Mouse (Mus musculus): ENCODE results near the gene Cyb561d2. TPM values are rescaled to one million over a fixed set of nuclear protein-coding genes. Genes with fewer than 3 reads are reported as not detected.
A peak's percentile ranks its signal among the peaks of the same experiment; 100 is the strongest.
"Not testable (repeated sequence)": the region's sequence is repeated elsewhere in the genome, so short reads cannot be mapped to it uniquely, and the experiment has no call there.

Cyb561d2 gene
- total RNA-seq, 2 experiments from 2014 or later = 6.6 to 7.2 TPM

DNA sequence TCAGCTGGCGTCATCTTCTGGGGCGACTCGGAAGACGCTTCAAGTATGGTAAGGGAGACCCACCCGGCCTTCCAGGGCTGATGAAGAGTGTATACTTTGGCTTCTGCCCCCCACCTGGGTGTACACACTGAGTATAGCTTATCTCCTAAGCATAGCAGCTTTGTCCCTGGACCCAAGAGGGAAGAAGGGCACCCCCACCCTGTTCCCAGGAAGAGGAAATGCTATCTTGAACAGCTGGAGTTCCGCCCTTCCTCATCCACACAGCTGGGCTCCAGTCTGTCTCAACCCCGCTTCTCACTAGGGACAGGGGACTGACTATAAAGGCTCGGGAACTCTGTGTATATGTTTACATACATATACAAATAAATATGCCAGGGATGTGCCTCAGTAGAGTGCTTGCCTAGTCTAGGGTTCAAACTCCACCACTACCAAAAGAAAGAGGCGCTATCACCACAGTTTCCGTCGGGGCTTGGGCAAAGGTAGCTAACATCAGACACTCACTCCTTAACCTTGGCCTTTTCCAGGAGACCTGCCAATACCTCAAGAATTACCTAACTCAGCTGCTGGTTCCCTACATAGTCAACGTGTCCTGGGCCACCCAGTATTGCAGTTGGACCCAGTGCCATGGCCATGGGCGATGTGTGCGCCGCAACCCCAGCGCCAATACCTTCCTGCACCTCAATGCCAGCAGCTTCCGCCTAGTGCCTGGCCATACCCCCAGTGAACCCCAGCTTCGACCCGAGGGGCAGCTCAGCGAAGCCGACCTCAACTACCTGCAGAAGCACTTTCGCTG lies 29.7 kb upstream of the Cyb561d2 start:
- no peak for DNase-seq

DNA sequence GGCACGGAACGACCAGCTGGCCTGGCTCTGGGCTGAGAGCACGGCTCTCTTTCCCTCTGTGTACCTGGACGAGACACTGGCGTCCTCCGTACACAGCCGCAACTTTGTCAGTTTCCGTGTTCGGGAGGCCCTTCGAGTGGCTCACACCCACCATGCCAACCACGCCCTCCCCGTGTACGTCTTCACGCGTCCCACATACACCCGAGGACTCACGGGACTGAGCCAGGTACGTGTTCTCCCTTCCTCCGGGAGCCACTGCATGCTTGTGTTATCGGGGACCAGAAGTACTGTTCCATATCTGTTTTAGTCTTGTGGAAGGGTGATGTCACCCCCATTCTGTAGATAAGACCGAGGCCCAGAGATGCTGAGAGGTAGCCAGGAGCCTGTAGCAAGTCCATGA lies 28.9 kb upstream of the Cyb561d2 start:
- DNase-seq = no peak

DNA sequence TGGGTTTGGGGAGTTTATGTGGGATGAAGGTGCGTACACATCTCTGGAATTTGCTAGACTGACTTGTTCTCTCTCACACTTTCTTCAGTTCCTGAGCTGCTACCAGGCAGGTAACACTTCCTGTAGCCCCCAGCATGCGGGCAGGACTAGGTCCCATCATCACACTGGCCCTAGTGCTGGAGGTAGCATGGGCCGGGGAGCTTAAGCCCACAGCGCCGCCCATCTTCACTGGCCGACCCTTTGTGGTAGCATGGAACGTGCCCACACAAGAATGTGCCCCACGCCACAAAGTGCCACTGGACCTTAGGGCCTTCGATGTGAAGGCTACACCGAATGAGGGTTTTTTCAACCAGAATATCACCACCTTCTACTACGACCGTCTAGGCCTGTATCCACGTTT lies 28.0 kb upstream of the Cyb561d2 start:
- DNase-seq = no peak

DNA sequence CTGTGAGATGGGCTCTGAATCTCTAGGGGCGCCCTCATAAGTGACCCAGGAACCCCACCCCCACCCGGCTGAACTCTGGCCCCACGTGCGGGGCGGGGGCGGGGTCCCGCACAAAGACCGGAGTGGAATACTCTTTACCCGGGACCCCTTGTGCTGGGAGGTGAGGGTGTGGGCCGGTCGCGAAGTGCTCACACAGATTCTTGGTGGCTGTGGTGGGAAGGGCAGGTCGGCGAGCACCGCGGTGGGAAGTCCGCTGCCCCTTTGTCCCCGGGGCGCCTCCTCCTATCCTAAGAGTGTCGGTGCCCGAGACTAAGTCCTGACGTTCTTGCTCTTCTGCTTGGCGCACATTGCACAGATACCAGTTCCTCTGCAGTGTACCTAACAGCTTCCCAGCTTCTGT lies 27.3 kb upstream of the Cyb561d2 start:
- DNase-seq = no peak

DNA sequence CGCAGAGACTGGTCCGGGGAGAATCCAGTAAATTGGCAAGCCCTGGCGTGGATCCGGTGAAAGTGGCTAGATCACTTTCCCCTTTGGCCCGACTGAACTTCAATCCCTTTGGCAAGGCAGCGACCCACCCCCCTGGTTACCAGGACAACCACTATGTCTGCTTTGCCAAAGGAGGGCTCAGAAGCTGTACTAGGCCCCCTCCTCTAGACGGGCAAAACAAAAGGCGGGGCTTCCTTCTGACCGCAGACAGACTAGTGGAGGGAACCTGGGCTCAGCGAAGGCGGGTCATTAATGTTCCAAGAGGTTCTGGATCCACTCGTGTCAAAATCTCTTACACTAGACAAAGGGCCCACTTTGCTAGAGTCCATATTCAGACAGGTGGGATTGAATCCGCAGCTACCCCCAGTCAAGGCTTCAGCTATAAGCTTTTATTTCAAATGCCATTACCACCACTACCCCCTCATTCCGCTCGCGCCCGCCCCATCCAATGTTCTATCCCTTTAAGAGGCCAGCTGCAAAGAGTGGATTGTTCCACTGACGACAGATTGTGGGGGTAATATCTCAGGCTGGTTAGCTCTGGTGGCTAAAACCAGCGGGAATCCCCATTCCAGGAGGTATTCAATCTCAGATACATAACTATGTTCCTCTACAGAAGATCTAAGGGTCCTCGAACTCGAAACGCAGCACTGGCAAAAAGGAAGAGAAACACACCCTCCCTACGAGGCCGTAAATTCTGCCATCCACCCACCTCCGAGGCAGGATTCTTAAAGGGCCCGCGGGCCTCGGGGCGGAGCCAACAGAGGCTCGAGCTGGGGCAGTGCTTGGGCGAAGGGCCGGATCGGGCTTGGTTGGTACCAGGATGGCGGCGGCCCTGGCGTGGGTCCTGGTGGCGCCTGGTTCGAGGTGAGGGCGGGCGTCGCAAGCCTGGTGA lies 26.6 kb upstream of the Cyb561d2 start:
- DNase-seq = peak; percentile 88

DNA sequence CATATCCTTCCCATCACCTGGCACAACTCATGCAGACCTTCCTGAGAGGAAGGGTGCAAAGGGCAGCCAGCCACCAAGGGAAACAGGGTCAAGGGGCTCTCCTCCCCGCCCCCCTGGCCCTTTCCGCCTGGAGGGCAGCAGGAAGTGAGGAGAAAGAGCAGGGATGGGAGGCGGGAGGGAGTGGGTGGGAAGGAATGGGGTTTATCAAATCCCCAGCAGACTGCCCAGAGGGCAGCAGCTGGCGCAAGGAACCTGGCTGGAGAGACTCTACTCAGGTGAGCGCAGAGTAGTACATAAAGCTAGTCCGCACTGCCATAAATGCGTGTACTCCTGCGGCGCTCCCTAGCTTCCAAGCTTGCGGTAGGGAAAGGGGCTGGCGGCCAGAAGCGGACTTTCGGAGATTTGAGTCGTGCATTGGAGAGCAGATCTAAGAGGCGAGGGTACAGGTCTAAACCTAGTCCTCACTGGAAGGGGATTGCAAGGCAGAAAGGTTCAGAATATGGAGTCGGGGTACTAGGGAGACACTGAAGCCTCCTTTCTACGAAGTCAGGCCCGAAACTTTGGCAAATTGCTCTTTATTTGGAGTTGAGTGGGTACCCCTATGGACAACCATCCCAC lies 25.8 kb upstream of the Cyb561d2 start, which contains the start of gene Hyal2:
Gene Hyal2 (plus strand): TSS at position 244 of the 618 bp plus-strand sequence.
- DNase-seq = peak; percentile 42

DNA sequence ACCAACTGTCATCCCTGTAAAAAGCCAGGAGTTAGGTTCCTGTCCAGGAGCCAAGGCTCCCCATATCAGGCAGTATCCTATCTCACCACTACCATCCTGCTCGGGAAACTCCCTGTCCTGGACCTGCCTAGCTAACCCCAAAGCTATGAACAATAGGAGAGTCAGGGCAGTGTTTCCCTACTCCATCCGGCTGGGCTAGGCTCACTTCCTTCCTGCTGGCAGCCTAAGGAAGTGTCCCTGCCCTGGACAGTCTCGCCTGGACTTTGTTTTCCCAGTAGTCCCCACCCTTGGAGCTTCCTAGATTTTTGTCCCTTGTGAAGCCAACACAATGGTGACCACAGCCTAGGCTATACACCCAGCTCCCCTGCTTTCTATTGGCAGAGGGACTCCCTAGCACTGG lies 24.9 kb upstream of the Cyb561d2 start:
- DNase-seq = peak; percentile 60

DNA sequence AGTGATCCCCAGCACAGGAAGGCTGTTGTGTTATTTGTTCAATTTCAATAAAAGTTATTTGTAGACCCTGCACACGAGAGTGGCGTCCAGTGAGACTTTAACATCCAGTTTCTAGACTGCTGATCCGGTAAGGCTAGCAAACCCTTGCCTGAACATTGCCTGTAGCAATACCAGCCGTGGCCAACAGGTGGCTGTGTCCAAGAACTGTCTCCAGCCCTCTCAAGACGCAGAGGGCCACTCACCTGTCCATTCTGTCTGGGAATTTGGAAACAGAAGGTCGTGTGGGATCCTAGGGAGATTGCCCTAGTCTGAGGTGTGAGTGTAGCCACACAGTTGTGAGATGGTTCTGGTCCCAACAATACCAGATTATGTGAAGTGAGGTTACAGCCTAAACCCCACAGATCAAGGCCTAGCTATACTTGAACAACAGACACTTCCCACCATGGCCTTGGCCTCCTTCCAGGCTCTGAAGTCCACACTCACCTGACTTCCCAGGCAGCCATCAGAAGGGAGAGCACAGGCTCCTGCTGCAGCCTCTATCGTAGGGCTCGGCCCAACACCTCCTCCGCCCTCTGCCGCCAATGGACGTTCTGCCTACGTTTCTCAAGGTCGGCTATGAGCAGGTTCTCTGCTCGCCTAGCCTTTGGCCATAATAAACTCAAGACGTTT lies 24.2 kb upstream of the Cyb561d2 start:
- peak; percentile 92 for DNase-seq

DNA sequence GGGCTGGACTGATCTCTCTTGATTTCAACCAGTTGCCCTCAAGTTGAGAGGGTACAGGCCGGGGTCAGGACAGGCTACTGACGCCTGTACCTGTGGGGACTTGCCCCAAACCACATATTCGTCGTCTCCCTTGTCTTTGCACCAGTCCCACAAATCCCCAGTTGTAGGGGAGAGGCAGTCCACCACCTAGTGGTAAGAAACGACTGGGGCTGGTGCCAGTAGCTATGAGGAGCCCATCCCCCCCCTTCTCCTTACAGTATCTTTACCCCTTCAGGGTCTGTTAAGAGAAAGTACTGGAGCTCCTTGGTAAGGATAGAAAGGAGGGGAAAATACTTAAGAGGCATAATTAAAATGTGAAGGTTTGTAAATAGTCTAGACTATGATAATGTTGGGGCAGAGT lies 23.6 kb upstream of the Cyb561d2 start:
- not testable (repeated sequence) for DNase-seq

DNA sequence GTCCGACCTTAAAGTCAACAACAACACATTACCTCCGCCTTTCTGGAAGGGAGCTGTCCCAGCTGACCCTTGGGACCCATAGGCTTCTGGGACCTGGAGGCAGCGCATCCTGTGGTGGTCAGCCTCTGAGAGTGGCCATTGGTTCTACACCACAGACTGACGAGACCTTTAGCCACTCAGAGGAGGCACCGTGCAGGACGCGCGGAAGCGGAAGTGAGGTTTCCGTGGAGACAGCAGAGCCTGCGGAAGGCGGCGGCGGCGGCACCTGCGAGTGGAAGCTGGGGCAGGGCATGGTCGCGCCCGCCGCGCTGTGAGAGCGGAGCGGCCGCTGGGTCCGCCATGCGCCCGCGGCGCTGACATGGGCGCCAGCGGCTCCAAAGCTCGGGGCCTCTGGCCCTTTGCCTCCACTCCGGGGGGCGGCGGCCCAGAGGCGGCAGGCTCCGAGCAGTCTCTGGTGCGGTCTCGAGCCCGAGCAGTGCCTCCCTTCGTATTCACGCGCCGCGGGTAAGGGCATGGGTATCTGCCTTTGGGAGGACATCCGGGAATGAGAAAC lies 21.1 kb upstream of the Cyb561d2 start, which contains the start of gene Tusc2:
Gene Tusc2 (plus strand): TSS at position 227 of the 553 bp plus-strand sequence.
- DNase-seq = peak; percentile 95

DNA sequence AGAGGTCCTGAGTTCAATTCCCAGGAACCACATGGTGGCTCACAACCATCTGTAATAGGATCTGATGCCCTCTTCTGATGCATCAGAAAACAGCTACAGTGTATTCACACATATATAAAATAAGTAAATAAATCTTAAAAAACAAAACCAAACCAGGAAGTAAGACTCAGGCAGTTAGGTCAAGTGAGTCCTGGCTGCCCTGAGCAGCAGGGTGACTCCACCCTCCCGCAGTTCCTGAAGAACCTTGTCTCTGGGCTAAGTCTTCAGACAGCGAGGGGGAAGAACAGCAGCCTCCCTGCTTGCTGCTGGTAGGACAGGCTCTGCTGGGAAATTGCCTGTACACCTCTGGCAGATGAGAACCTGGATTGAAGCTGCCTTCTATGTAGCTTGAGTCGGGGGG lies 14.4 kb upstream of the Cyb561d2 start:
- no peak for DNase-seq

DNA sequence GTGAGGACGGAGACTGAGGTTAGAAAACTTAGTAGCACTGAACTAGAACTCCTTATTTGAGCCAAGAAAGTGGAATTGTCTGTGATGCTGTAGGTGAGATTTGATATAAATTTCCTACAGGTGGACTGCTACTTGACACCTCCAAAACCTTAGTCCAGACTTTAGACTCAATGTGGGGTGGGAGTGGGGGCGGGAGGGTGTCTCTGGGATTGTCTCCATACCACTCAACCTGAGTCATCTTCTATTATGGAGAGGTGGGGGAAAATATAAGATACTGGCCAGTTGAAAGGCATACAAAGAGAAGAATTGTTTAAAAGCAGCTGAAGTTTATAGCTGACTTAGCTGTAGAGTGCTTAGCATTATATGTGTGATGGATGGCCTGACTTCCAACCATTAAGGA lies 13.7 kb upstream of the Cyb561d2 start:
- DNase-seq = no peak

DNA sequence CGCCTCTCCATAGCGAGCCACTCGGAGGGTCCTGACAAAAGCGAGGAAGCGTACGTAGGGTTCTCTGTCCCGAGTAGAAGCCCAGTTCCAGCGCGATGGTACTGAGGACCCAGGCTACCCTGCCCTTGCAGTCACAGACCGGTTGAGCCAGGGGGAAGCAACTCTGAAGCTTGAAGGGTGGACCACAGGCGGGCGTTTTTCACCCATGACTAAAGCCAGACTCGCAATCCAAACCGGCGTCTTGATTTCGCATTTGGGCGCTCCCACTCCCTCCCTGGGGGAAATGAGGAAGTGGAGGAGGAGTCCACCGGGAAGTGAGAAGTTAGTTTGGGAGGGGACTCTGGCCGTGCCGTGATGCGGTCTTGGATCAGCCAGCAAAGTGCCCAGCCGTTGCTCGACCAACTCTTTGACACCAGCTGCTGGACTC lies 13.1 kb upstream of the Cyb561d2 start:
- DNase-seq = peak; percentile 81

DNA sequence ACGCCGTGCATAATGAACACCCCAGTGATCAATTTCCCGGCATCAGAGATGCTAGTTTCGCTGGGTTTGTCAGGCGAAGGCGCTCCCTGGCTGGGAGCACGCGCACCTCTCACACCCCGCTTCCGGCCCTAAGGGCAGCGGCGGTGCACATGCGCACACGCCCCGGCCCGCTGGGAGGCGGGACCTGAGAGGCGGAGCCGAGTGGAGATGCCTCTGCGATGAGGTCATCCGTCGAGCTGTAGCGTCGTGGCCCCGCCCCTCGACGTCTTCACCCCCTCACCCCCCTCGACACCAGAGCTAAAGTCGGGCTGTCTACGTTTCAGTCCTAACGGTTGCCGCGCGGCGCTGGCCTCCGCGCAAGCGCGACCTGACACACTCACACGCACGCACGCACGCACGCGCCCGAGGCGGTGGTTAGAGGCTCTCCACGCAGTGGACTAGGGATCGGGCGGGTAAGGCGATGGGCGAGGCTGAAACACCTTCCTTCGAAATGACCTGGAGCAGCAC lies 12.4 kb upstream of the Cyb561d2 start:
- peak; percentile 95 for DNase-seq

DNA sequence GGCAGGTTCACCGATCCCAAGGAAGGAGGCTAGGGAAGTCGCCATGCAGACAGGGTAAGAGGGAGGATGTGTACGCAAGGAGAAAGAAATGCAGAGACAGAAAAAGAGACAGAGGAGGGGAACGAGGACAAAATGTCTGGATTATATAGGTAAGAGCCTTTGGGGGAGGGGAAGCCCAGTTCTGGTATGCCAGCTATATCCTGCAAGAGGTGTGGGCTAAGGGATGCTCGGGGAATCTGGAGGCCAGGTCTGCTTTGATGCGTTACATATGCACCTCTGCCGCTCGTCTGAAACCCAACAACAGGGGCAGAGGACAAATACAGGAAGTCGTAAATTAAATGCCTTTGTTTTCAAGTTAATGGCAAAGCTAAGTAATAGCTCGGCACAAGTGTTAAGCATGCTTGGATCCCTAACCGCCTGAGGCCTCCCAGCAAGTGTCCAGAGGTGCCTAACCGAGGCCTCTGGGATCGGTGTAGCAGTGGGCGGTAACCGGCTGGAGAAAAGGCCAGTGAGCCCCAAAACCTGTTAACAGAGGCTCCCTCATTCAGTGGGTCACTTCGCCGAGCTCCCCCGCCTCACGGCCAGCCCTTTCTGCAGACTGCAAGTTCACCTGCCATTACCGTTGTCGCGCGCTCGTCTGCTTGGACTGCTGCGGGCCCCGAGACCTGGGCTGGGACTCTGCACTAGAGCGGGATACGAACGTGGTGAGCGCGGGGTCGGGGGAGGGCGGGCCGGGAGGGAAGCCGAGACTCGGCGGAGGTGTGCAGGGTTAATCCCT lies 11.7 kb upstream of the Cyb561d2 start:
- peak; percentile 52 for DNase-seq

DNA sequence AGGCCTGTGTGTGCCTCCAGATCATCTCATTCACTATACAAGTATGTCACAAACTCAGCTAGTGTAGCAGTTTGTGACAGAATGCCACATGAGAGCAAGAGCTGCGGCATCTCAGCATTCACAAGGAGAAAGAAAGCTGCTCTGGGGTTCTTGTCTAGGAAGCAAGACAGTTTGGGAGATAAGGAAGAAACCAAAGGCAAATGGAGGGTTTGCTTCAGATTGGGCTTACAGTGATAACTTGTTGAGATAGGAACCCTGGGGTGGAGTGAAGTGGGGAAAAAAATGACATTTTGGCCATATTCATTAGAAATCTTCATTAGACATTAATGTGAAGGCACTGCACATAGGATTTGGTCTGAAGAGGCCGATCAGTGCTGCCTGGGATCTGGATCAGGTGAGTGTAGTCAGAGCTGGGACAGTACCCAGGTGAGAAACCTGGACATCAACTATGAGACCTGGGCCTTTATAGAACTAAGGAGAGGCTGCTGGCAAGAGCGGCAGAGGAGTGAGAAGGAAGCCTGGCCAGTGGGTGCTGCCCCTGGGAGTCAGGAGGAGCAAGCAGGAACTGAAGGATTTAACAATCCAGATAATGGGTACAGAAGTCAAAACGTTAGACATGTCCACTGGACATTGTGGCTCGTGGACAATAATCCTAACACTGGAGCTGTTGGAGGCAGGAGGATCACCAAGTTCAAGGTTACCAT lies 10.8 kb upstream of the Cyb561d2 start:
- DNase-seq = no peak

DNA sequence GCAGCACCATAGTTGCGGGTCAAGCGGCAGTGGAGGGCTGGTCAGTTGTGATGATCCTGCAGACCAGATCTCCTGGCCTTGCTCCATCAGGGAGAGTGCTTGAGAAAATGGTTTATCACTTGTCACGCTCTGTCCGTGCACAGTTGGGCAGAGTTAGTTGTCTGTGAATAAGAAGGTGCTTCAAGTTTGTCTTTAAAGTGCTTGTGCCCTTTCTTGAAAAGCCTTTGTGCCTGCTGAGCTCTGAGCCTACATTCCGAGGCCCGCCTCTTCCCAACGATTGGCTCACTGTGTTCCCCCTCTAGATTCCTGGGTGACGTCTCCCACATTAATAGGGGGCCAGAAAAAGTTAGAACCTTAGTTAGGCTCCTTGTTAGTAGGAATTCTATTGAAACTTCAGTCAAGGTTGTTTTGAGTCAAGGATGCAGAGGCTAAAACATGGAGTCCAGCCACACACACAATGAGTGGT lies 9.9 kb upstream of the Cyb561d2 start:
- DNase-seq = no peak

DNA sequence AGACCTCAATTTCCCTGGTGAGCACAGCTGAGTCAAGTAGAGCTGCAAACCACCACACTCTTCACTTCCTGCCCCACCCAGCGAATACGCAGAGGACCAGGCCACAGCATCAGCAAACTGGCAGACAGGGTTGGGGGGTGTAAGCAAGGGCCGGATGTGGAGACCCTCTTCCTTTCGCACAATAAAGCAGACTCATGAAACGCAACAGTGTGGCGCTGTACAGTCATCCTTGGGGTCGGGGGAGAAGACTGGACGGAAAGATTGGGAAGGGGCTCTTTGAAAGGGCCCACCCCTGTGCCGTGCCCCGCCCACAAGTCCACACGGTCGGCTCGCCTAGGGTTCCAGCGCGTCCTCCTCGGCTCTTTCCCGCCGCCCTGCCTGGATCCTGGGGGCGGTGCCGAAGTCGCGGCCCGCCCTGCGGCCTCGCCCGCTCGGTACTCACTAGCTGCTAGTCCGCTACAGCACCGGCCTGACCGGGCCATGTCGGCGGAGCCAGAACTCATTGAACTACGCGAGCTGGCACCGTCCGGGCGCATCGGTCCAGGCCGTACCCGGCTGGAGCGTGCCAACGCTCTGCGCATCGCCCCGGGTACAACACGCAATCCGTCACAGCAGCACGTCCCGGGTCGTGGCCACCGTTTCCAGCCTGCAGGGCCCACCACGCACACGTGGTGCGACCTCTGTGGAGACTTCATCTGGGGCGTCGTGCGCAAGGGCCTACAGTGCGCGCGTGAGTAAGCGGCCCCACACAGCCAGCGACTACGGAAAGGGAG lies 9.3 kb upstream of the Cyb561d2 start, which contains the start of gene Rassf1:
Gene Rassf1 (plus strand): TSS at position 439 of the 773 bp plus-strand sequence.
- DNase-seq = peak; percentile 74

DNA sequence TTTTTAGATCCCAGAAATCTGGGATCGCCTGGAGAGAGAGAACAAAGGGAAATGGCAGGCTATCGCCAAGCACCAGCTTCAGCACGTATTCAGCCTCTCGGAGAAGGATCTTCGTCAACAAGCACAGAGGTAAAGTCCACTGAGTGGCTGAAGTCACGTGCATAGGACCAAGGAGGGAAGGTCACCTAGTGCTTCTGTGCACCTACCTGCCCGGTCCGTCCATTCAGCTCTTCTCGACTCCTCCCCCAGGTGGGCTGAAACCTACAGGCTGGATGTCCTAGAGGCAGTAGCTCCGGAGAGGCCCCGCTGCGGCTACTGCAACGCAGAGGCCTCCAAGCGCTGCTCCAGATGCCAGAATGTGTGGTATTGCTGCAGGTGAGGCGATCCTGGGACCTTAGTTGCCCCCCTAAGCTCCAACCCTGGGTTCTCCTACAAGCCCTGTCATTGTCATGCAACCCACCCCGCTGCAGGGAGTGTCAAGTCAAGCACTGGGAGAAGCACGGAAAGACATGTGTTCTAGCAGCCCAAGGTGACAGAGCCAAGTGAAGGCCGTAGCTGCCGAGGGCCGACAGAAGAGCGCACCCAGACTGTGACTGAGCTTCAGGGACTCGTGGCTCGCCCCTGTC lies 8.6 kb upstream of the Cyb561d2 start:
- no peak for DNase-seq
